Comparison of ENCODE assay signal across 25 mouse cellular contexts in the genomic region with DNA sequence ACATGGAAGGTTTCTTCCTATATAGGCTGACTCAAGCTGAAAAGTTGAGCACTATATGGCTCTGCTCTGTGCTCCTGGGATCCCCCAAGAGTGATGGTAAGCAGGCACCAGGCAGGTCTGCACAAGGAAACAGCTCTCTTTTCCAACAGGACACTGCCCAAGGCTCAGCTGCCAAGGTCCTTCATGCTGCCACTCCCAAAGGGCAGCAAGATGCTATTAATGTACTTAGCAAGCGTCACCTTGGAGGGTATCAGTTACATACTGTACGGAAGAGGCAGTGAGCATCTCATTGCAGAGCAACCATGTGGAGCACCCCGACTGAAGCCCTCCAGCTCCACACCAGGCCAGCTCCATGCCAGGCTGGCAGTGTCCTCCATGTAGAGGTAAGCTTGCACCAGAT.
"Had no signal": no experiment of that assay in that cellular context is flagged by ENCODE, and none has a peak within 500 bp of the region (broad histone marks: within the 10 kb centered on the region; RNA-seq: fewer than 3 reads in every experiment).

No protein-coding gene starts in this region.

- ATAC-seq: hindbrain, embryonic 16.5 days; inflammation-experienced regulatory T-cells, adult 6 months; intestine, embryonic 15.5 days; intestine, postnatal 0 days had no signal

- H3K27ac ChIP-seq: heart, adult 2 months; heart, embryonic 13.5 days; heart, embryonic 15.5 days; hindbrain, embryonic 10.5 days; hindbrain, embryonic 12.5 days; hindbrain, embryonic 14.5 days; intestine, embryonic 15.5 days; layer of hippocampus, adult 2 months; left cerebral cortex, adult 2 months; limb, embryonic 10.5 days; limb, embryonic 12.5 days; liver, embryonic 13.5 days had no signal

- DNase-seq: gastrocnemius, postnatal 10 days; gastrocnemius, postnatal 25 days; heart, adult 2 months; heart, postnatal 14 days; heart, postnatal 36 days; kidney, adult 18-20 months; kidney, adult 8-10 months; kidney, postnatal 10 days; kidney, postnatal 25 days; kidney, postnatal 4 days; liver; liver, embryonic 13.5 days had no signal

- H3K4me3 ChIP-seq: heart, adult 2 months; heart, embryonic 13.5 days; heart, embryonic 15.5 days; hindbrain, embryonic 10.5 days; hindbrain, embryonic 12.5 days; intestine, embryonic 15.5 days; layer of hippocampus, adult 2 months; left cerebral cortex, adult 2 months; limb, embryonic 10.5 days; limb, embryonic 12.5 days; liver, embryonic 13.5 days had no signal
